Mouse (Mus musculus) C2C12 (cell line): Measurements from ENCODE around the gene Hdac10. TPM values are rescaled to one million over a fixed set of nuclear protein-coding genes. Genes with fewer than 3 reads are reported as not detected.

Experiments used
- H3K27me3 ChIP-seq: one replicate; pipeline ENCODE4 v1.6.1; 2011; ENCODE audit not compliant: control insufficient read depth, insufficient read depth, insufficient read length
- H3K36me3 ChIP-seq: one replicate; pipeline ENCODE4 v1.6.1; 2011; ENCODE audit not compliant: control insufficient read depth, insufficient read depth
- H3K4me3 ChIP-seq: one replicate; pipeline ENCODE4 v1.5.1; 2011; ENCODE audit warnings: mild to moderate bottlenecking, control low read depth; ENCODE audit not compliant: poor library complexity, insufficient read depth, severe bottlenecking
- H3K79me2 ChIP-seq: one replicate; pipeline ENCODE4 v1.6.1; 2011; ENCODE audit not compliant: control insufficient read depth, insufficient read depth
- H3K79me3 ChIP-seq: one replicate; pipeline ENCODE4 v1.6.1; 2011; ENCODE audit warnings: low read depth, control low read depth
- H3ac ChIP-seq: one replicate; pipeline ENCODE3; 2011; ENCODE audit warnings: low read depth; ENCODE audit not compliant: control insufficient read depth, insufficient read length
- CEBPB ChIP-seq: IDR thresholded peaks from one replicate; pipeline ENCODE4 v1.6.1; 2011; ENCODE audit warnings: low read depth, mild to moderate bottlenecking, control low read depth, moderate library complexity
- CTCF ChIP-seq: IDR thresholded peaks from one replicate; pipeline ENCODE4 v1.5.1; 2011; ENCODE audit not compliant: control insufficient read depth, insufficient read depth, insufficient read length
- FOSL1 ChIP-seq: IDR thresholded peaks from one replicate; pipeline ENCODE4 v1.8.0; 2011; ENCODE audit warnings: mild to moderate bottlenecking, low read length; ENCODE audit not compliant: poor library complexity, insufficient read depth, severe bottlenecking
- MAX ChIP-seq: IDR thresholded peaks from one replicate; pipeline ENCODE4 v1.6.1; 2011; ENCODE audit warnings: mild to moderate bottlenecking, control low read depth
- MYOD1 ChIP-seq: IDR thresholded peaks from one replicate; pipeline ENCODE4 v1.6.1; 2011; ENCODE audit warnings: low read depth; ENCODE audit not compliant: control insufficient read depth, insufficient read length
- MYOG ChIP-seq: IDR thresholded peaks from one replicate; pipeline ENCODE4 v1.6.1; 2011; ENCODE audit not compliant: control insufficient read depth, insufficient read length; ENCODE audit errors: extremely low read depth
- USF1 ChIP-seq: IDR thresholded peaks from one replicate; pipeline ENCODE4 v1.6.1; 2011; ENCODE audit warnings: low read depth, mild to moderate bottlenecking, control low read depth, moderate library complexity
- polyA plus RNA-seq: library from polyadenylated mRNA; unstranded; fragments of >200 nt; fragmentation: generic; extraction: Trizol; gene quantifications from one replicate; pipeline ENCODE4 v1.2.1, GENCODE M21; 2012; ENCODE audit warnings: missing spikeins

Hdac10 gene
- polyA plus RNA-seq, 1 experiment, result 15.0 TPM

GRCm38 (mm10) chr15:89137378-89138045 lies 9.0 kb upstream of the Hdac10 start:
- Histone ChIP-seq H3K79me2 (peaks cover 7% of the 10 kb centered on the region), H3ac (no peak overlapping the region), H3K27me3 (no peaks in the 10 kb centered on the region), H3K79me3 (peaks cover 2% of the 10 kb centered on the region), H3K4me3 (no peak overlapping the region), H3K36me3 (peaks cover 6% of the 10 kb centered on the region)
- TF ChIP-seq CEBPB (no peak), USF1 (no peak), MAX (no peak), MYOG (no peak)

GRCm38 (mm10) chr15:89136461-89137155 lies 8.1 kb upstream of the Hdac10 start:
- TF ChIP-seq CEBPB, result no peak
- no peak for TF ChIP-seq CTCF
- no peak for TF ChIP-seq MYOG
- TF ChIP-seq MYOD1, result no peak
- TF ChIP-seq MAX, result no peak
- H3K27me3 ChIP-seq, result no peaks in the 10 kb centered on the region
- peaks cover 15% of the 10 kb centered on the region for H3K36me3 ChIP-seq
- H3ac ChIP-seq, result no peak overlapping the region
- no peak overlapping the region for H3K4me3 ChIP-seq
- peaks cover 7% of the 10 kb centered on the region for H3K79me2 ChIP-seq
- peaks cover 2% of the 10 kb centered on the region for H3K79me3 ChIP-seq

GRCm38 (mm10) chr15:89131316-89131715 lies 2.8 kb upstream of the Hdac10 start:
- H3K36me3 ChIP-seq, result peaks cover 29% of the 10 kb centered on the region
- peaks cover 16% of the 10 kb centered on the region for H3K79me2 ChIP-seq
- no peaks in the 10 kb centered on the region for H3K79me3 ChIP-seq
- H3K4me3 ChIP-seq, result no peak overlapping the region
- H3ac ChIP-seq, result no peak overlapping the region
- TF ChIP-seq MYOD1 (no peak), FOSL1 (no peak), CTCF (no peak), USF1 (no peak), CEBPB (no peak), MYOG (no peak), MAX (no peak)
- H3K27me3 ChIP-seq, result no peaks in the 10 kb centered on the region

- peaks cover 16% of the 10 kb centered on the region for H3K79me2 ChIP-seq
- H3K36me3 ChIP-seq, result peaks cover 35% of the 10 kb centered on the region
- no peaks in the 10 kb centered on the region for H3K79me3 ChIP-seq
- no peak overlapping the region for H3ac ChIP-seq
- H3K27me3 ChIP-seq, result no peaks in the 10 kb centered on the region
- H3K4me3 ChIP-seq, result no peak overlapping the region
- TF ChIP-seq MYOD1, result no peak
- TF ChIP-seq FOSL1, result no peak
- TF ChIP-seq CEBPB, result no peak
Observed at GRCm38 (mm10) chr15:89130245-89130644, 1.7 kb upstream of the Hdac10 start.

- peaks cover 4% of the 10 kb centered on the region for H3K79me3 ChIP-seq
- no peaks in the 10 kb centered on the region for H3K27me3 ChIP-seq
- peaks cover 45% of the 10 kb centered on the region for H3K36me3 ChIP-seq
- peaks cover 22% of the 10 kb centered on the region for H3K79me2 ChIP-seq
- TF ChIP-seq MYOD1 (no peak), MAX (no peak), MYOG (no peak), FOSL1 (no peak), CTCF (no peak), USF1 (no peak), CEBPB (no peak)
- peak overlapping the region; percentile 49 for H3K4me3 ChIP-seq
- peak overlapping the region; percentile 88 for H3ac ChIP-seq
Observed at GRCm38 (mm10) chr15:89127364-89127940, 1.0 kb downstream of the Hdac10 start.
